Mouse (Mus musculus) limb, embryonic 14.5 days (tissue): ENCODE measurements around the gene Rab33a. TPM values are rescaled to one million over a fixed set of nuclear protein-coding genes. Genes with fewer than 3 reads are reported as not detected.
A peak's percentile ranks its signal among the peaks of the same experiment; 100 is the strongest.

Experiments used
- ATAC-seq: fragments of 200-750 bp; cut with Nextera tagmentation; 2 replicates; pipeline ENCODE4 v1.8.0; 2017; ENCODE audit warnings: low read depth, moderate number of reproducible peaks, moderate TSS enrichment; ENCODE audit not compliant: low FRiP score
- DNase-seq: peaks from one replicate; pipeline ENCODE4 v3.0.0-alpha.2; 2015; ENCODE audit warnings: low spot score
- H3K27ac ChIP-seq: fragments of 300-500 bp; sonication (generic); replicated peaks from 2 replicates; pipeline ENCODE4 v1.5.1; 2014; ENCODE audit warnings: low read depth, mild to moderate bottlenecking, low read length, moderate library complexity, mixed read lengths
- H3K27me3 ChIP-seq: fragments of 300-500 bp; sonication (generic); 2 replicates; pipeline ENCODE4 v1.6.1; 2014; ENCODE audit warnings: low read length, mixed read lengths; ENCODE audit not compliant: control insufficient read depth, insufficient read depth
- H3K36me3 ChIP-seq: fragments of 300-500 bp; sonication (generic); 2 replicates; pipeline ENCODE4 v1.6.1; 2014; ENCODE audit warnings: mild to moderate bottlenecking, low read length, moderate library complexity, mixed read lengths; ENCODE audit not compliant: control insufficient read depth, insufficient read depth
- H3K4me1 ChIP-seq: fragments of 300-500 bp; sonication (generic); 2 replicates; pipeline ENCODE4 v1.6.1; 2014; ENCODE audit warnings: antibody characterized with exemption, low read length, mixed read lengths; ENCODE audit not compliant: control insufficient read depth, insufficient read depth
- H3K4me2 ChIP-seq: fragments of 300-500 bp; sonication (generic); replicated peaks from 2 replicates; pipeline ENCODE4 v1.6.1; 2014; ENCODE audit warnings: low read depth, mild to moderate bottlenecking, low read length, moderate library complexity; ENCODE audit not compliant: severe bottlenecking
- H3K4me3 ChIP-seq: fragments of 300-500 bp; sonication (generic); replicated peaks from 2 replicates; pipeline ENCODE4 v1.5.1; 2014; ENCODE audit warnings: low read length
- H3K9ac ChIP-seq: fragments of 300-500 bp; sonication (generic); 2 replicates; pipeline ENCODE4 v1.6.1; 2014; ENCODE audit warnings: mild to moderate bottlenecking, low read depth, low read length, moderate library complexity; ENCODE audit not compliant: severe bottlenecking
- H3K9me3 ChIP-seq: fragments of 300-500 bp; sonication (generic); 2 replicates; pipeline ENCODE4 v1.6.1; 2016; ENCODE audit warnings: low read length; ENCODE audit not compliant: control insufficient read depth
- POLR2A ChIP-seq: fragments of 200-500 bp; IDR thresholded peaks from 2 replicates; pipeline ENCODE4 v1.8.0; 2012; ENCODE audit warnings: inconsistent platforms, mild to moderate bottlenecking, moderate library complexity, borderline replicate concordance; ENCODE audit not compliant: insufficient read depth, insufficient read length; ENCODE audit errors: extremely low read depth
- WGBS: fragments of 180-500 bp; shearing (Covaris S2); extraction: QIAGEN DNeasy Blood & Tissue Kit; methylation state at CpG from one replicate; pipeline ENCODE4 v1.1.7; 2014; 5-methylcytosine and 5-hydroxymethylcytosine counted together
- polyA plus RNA-seq, 2 experiments: library from polyadenylated mRNA; depleted of rRNA in 1 of 2; stranded (reverse) in 1 of 2; unstranded in 1 of 2; fragments of >200 nt; fragmentation: Nextera tagmentation in 1 of 2; extraction: Ambion mirVana in 1 of 2; gene quantifications; 2 replicates each; pipeline versions ENCODE4 v1.2.1 to v1.2.3; 2012 to 2014

The Rab33a gene
- polyA plus RNA-seq, 2 experiments = 4.1 to 4.8 TPM

- TF ChIP-seq POLR2A = no peak
- H3K9ac ChIP-seq = peak overlapping the region; percentile 34
- no peak overlapping the region for H3K27ac ChIP-seq
- WGBS = 19% methylated on average over 13 of the region's 13 CpGs
- H3K4me1 ChIP-seq = 0 out of 2 replicates have a peak, but pooled peaks cover 4% of the 10 kb centered on the region
- ATAC-seq (no peak), DNase-seq (no peak)
- H3K36me3 ChIP-seq = no peaks in the 10 kb centered on the region
- peak overlapping the region; percentile 43 for H3K4me2 ChIP-seq
- H3K4me3 ChIP-seq = peak overlapping the region; percentile 51
- H3K27me3 ChIP-seq = no peaks in the 10 kb centered on the region
- no peaks in the 10 kb centered on the region for H3K9me3 ChIP-seq
Measured at GRCm38 (mm10) chrX:48513824-48514223, 5.3 kb upstream of the Rab33a start.

GRCm38 (mm10) chrX:48518211-48518807 is 776 bp upstream of the Rab33a start:
- ATAC-seq (peak; percentile 70), DNase-seq (no peak)
- WGBS = 21% methylated on average over 15 of the region's 15 CpGs
- Histone ChIP-seq H3K9ac (peak overlapping the region; percentile 60), H3K4me1 (no peaks in the 10 kb centered on the region), H3K9me3 (no peaks in the 10 kb centered on the region), H3K4me3 (peak overlapping the region; percentile 42), H3K36me3 (no peaks in the 10 kb centered on the region), H3K4me2 (peak overlapping the region; percentile 68), H3K27me3 (no peaks in the 10 kb centered on the region), H3K27ac (no peak overlapping the region)
- no peak for TF ChIP-seq POLR2A

GRCm38 (mm10) chrX:48519549-48520085 is 532 bp downstream of the Rab33a start:
- no peak for DNase-seq
- no peak for ATAC-seq
- Histone ChIP-seq H3K9ac (peak overlapping the region; percentile 60), H3K36me3 (no peaks in the 10 kb centered on the region), H3K27me3 (no peaks in the 10 kb centered on the region), H3K4me3 (peak overlapping the region; percentile 42), H3K9me3 (no peaks in the 10 kb centered on the region), H3K4me1 (no peaks in the 10 kb centered on the region), H3K27ac (no peak overlapping the region), H3K4me2 (peak overlapping the region; percentile 68)
- TF ChIP-seq POLR2A = no peak
- WGBS = 24% methylated on average over 20 of the region's 20 CpGs

- H3K9me3 ChIP-seq = no peaks in the 10 kb centered on the region
- no peak overlapping the region for H3K4me3 ChIP-seq
- ATAC-seq (no peak), DNase-seq (no peak)
- TF ChIP-seq POLR2A = no peak
- no peak overlapping the region for H3K4me2 ChIP-seq
- no peak overlapping the region for H3K27ac ChIP-seq
- no peak overlapping the region for H3K9ac ChIP-seq
- no peaks in the 10 kb centered on the region for H3K4me1 ChIP-seq
- H3K36me3 ChIP-seq = no peaks in the 10 kb centered on the region
- 90% methylated on average over 3 of the region's 3 CpGs for WGBS
- no peaks in the 10 kb centered on the region for H3K27me3 ChIP-seq
Measured at GRCm38 (mm10) chrX:48521651-48522050, 2.6 kb downstream of the Rab33a start.

- Histone ChIP-seq H3K4me3 (no peak overlapping the region), H3K4me2 (no peak overlapping the region), H3K36me3 (no peaks in the 10 kb centered on the region), H3K9ac (no peak overlapping the region), H3K27ac (no peak overlapping the region), H3K4me1 (no peaks in the 10 kb centered on the region), H3K9me3 (no peaks in the 10 kb centered on the region), H3K27me3 (no peaks in the 10 kb centered on the region)
- DNase-seq (no peak), ATAC-seq (no peak)
- no peak for TF ChIP-seq POLR2A
- WGBS = 70% methylated on average over 3 of the region's 3 CpGs
Measured at GRCm38 (mm10) chrX:48523512-48523911, 4.4 kb downstream of the Rab33a start.
